Mouse (Mus musculus) layer of hippocampus, adult 2 months (tissue): Measurements from ENCODE around the gene Pnma1. TPM values are rescaled to one million over a fixed set of nuclear protein-coding genes. Genes with fewer than 3 reads are reported as not detected.

Experiments
- DNase-seq, 2 experiments: peaks; one replicate each; pipeline ENCODE4 v3.0.0; 2022; ENCODE audit warnings: low spot score in 2 of 2
- H3K27ac ChIP-seq: fragments of 200-600 bp; 2 replicates; pipeline ENCODE4 v1.8.1; 2022
- H3K4me3 ChIP-seq: fragments of 200-600 bp; 2 replicates; pipeline ENCODE4 v1.8.1; 2022; ENCODE audit warnings: mild to moderate bottlenecking
- CTCF ChIP-seq: fragments of 200-600 bp; conservative IDR thresholded peaks from 2 replicates; pipeline ENCODE4 v1.8.1; 2022; ENCODE audit warnings: antibody characterized with exemption, mild to moderate bottlenecking, moderate library complexity
- long read RNA-seq, 2 experiments: library from polyadenylated mRNA; stranded (forward); transcript quantifications; one replicate each; pipeline ENCODE4 v2.0.0; 2021; ENCODE audit warnings: borderline mapping rate in 2 of 2
- total RNA-seq, 2 experiments: library from RNA; stranded (reverse); gene quantifications; 2 replicates each; pipeline ENCODE4 v1.2.3; 2021

The Pnma1 gene
- total RNA-seq = 1 to 10 TPM; 2.8 to 3.8 TPM
- long read RNA-seq, experiment 1, transcript Pnma1-201 (1 exons, 2,359 nt) = major isoform, 6 of 6 reads
- long read RNA-seq, experiment 1, partial matches to known transcripts = 0 of 6 reads
- long read RNA-seq, experiment 1, other reads (novel, unspliced or antisense) = 0 of 6 reads
- long read RNA-seq, experiment 2, partial matches to known transcripts = 0 of 4 reads
- long read RNA-seq, experiment 2, other reads (novel, unspliced or antisense) = 0 of 4 reads

DNA sequence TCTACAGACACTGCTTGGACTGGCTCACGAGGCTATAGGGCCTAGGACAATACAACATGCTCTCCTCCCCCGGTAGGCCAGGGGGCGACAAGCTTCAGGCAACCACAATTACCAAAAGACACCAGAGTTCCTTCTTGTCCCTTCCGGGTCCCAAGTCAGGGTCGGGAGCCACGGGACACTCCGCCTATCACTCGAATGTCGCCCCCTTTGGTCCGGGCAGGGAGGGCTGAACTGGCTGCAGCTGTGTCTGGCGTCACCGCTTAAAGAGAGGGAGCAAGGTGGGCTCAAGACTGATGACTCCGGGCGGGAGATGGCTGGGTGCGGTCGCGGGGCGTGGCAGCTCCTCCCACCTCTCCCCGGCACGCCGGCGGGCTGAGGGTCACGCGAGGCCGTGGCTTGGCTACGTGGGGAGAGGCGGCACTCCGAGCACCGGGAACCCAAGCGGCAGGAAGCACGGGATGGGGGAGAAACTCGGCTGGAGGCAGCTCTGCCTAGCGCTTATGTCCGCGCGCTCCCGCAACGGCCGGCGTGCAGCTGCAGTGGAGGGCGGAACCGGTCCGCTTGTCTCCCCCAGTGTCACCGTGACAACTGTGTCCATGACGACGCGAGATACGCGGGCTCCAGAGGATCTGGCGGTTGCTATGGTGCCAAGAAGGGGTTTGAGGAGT lies at the start of gene Pnma1:
Pnma1 (minus strand) TSS at position 536 of the 668 bp plus-strand sequence.
- Histone ChIP-seq H3K4me3 (peak within 1 kb of the TSS; percentile 61), H3K27ac (peak within 1 kb of the TSS; percentile 84)
- TF ChIP-seq CTCF = peak; percentile 68
- DNase-seq = peak; percentile 72 to 90

DNA sequence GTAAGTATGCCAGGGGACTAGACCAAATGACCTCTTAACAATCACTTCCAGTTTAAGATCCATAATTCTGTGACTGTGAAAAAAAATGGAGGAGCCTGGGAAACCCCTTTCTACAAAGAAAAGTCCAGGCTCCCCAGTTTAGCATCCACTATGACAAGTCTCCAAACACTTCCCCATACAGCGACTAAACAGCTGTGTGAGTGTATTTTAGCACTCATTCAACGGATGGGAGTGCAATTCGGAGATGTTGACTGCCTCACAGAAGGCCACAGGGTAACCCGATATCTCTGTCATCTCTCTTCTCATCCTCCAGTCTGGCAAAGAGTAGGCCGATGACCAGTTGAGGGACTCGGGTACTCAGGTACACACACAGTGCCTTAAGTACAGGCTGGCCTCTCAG lies 46.9 kb upstream of the Pnma1 start:
- no peak for TF ChIP-seq CTCF
- Histone ChIP-seq H3K4me3 (no peak overlapping the region), H3K27ac (no peak overlapping the region)
- DNase-seq = no peak

DNA sequence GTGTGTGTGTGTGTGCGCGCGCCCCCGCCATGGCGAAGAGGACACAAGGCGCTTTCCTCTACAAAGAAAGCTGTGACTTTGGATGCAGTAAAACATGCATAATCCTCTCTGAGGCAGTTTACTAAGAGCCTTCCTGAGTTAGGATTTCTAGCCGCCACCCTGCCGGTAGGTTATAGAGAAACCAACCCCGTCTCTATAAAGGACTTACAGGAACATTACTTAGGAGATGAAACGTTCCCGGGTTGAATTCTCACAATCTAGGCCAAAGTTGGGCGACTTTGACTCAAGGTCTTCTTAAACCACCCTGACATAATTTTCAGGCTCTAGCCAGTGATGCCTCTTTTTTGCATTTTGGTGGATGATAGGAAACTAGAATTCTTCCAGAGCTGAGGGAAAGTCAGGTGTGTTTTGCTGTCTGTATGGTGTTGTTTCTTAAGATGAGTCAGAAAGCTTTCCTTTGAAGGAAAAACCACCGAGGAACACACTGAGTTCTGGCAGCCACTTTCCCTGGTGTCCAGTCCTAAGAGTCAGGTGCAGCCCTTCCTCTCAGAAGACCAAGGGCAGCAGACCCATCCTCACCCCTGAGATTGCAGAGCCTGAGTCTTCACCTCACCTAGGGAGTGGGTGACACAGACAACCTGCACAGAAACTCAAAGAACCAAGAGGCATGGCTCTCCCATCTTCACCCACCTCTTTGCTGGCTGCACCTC lies 46.3 kb upstream of the Pnma1 start:
- peak; percentile 20 for TF ChIP-seq CTCF
- H3K27ac ChIP-seq = peak overlapping the region; percentile 81

GRCm38 (mm10) chr12:84193642-84194399 lies 45.5 kb upstream of the Pnma1 start:
- peak overlapping the region; percentile 97 for H3K27ac ChIP-seq
- TF ChIP-seq CTCF = no peak; the same call in 1 of the 2 replicates
- peak; percentile 87 to 92 for DNase-seq
- peak overlapping the region; percentile 87 for H3K4me3 ChIP-seq

More for the DNA sequence above, 46.3 kb upstream of the Pnma1 start:
- DNase-seq = no peak
- peak overlapping the region; percentile 87; the same call in 1 of the 2 replicates for H3K4me3 ChIP-seq

GRCm38 (mm10) chr12:84192741-84193641 lies 44.7 kb upstream of the Pnma1 start:
- H3K27ac ChIP-seq = peak overlapping the region; percentile 97
- peak in 1 of 2 experiments; percentile 56 for DNase-seq
- no peak for TF ChIP-seq CTCF
- peak overlapping the region; percentile 87 for H3K4me3 ChIP-seq

DNA sequence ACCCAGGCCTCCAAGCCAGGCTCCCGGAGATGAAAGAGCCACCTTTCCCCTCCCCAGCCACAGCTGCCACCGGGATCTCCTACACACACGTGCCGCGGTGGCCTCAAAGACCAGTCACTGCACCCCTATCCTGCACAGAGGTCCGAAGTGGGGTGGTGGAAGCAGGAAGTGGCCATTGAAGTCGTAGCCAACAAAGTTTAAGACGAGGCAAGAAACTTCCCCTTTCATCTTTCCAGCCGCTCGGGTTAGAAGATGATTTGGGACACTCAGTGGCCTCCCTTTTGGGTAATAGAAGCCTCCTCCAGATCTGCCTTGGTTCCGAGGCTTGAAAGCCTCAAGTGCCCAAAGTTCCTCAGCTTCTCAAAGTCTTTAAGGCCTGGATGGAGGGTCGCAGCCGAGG lies 44.0 kb upstream of the Pnma1 start:
- Histone ChIP-seq H3K27ac (peak overlapping the region; percentile 97), H3K4me3 (peak overlapping the region; percentile 87)
- TF ChIP-seq CTCF = no peak
- no peak for DNase-seq

DNA sequence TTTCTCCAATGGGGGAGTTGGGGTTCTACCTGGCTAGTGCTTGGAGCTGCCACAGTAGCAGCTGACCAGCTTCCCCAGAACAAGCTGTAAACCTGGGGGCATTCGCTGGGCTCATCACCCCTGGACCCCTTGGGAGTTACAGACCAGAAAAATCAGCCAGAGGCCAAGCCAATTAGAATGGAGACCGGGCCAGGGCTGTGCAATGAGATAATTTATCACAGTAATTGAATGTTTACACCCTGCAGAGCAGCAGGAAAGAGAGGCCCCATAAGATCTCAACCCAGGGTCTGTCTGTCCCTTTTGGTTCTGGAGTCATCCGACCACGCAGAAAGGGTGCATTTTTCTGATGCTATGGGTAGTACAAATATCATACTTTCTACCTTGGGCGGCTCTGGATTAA lies 43.5 kb upstream of the Pnma1 start:
- no peak for TF ChIP-seq CTCF
- Histone ChIP-seq H3K27ac (peak overlapping the region; percentile 97; the same call in 1 of the 2 replicates), H3K4me3 (peak overlapping the region; percentile 87)
- DNase-seq = no peak

DNA sequence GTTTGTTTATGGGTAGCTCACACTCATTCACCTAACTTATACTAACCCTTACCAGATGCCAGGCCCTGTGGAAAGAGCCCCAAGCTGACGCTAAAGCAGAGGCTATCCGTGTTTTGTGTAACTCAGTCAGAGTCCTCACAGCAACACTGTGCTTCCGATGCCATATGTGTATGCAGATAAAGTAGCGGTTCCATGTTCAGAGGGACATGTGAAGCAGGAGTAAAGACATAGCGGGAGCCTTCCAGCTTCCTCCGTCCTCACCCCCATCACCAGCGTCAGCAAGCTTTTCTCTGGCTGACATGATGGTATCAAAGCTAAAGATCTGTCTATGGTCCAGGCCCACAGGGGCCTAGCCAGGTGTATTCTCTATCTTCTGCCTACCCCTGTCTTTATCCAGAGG lies 42.9 kb upstream of the Pnma1 start:
- no peak for TF ChIP-seq CTCF
- Histone ChIP-seq H3K27ac (peak overlapping the region; percentile 97; the same call in 1 of the 2 replicates), H3K4me3 (peak overlapping the region; percentile 87)
- no peak for DNase-seq

- H3K4me3 ChIP-seq = no peak overlapping the region
- H3K27ac ChIP-seq = no peak overlapping the region
- TF ChIP-seq CTCF = no peak
- DNase-seq = no peak
These were observed 42.0 kb upstream of the Pnma1 start for GRCm38 (mm10) chr12:84190151-84190820.

DNA sequence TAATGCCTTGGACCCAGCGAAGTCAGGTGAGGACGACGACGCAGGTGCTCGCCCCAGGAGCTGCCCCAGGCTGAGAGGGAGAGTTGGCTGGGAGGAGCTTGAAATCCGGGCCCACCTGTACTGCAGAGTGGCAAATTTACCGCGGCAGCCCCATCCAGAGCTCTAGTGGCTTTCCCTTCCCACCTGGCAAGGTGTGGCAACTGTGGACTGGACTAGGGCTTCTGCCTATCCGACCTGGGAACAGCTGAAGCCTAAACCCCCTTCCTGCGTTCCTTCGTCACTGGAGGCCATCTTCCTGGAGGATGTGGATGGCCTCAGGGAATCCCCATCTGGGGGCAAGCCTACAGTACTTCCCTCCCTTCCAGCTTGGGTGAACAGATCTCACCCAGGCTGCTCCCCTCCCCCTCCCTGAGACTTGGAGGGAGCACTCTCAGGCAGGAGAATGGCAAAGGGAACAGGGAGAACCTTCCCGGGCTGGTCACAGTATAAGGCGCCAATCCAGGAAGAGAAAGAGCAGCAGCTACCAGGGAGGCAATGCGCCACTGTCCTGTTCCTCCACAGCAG lies 40.7 kb upstream of the Pnma1 start:
- TF ChIP-seq CTCF = no peak
- H3K27ac ChIP-seq = peak overlapping the region; percentile 68
- DNase-seq = no peak
- H3K4me3 ChIP-seq = no peak overlapping the region
